Mouse (Mus musculus) yolk sac, embryonic 10.5 days (tissue): Measurements from ENCODE around the gene Plekhg4.

Experiments
- DNase-seq: peaks from one replicate; pipeline ENCODE4 v3.0.0-alpha.2; 2017; ENCODE audit warnings: low spot score

The Plekhg4 gene

DNA sequence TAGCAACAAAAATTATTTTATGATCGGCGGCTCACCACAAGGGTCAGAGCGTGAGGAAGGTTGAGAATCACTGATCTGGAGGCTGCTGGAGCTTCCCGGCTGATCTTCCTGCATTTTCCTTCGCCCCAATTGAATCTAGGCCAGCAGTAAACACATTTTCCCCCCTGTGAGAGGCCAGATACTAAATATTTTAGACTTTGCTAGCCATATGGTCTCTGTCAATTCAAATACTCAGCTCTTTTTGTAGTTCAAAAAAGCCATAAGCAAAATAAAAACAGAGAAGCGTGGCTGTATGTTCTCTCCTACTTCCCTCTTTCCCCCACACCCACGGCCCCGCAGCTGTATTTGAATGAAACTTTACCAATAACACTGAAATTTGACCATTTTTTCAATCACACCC is 30.4 kb downstream of the Plekhg4 start:
- DNase-seq = no peak

DNA sequence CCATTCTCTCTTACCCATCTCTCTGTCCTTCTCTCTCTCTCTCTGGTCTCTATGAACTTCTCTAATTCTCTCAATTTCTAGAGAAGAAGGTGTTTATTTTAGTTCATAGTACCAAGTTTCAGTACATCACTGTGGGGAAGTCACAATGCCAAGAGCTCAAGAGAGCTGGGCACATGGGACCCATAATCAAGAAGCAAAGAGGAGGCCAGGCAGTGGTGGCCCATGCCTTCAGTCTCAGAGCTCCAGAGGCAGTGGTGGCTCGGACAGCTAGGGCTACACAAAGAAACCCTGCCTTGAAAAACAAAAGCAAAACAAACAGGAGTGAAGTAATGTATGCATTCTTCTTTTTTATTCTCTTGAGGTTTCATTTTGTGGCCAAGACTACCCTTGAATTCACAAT is 31.4 kb downstream of the Plekhg4 start:
- DNase-seq = no peak

DNA sequence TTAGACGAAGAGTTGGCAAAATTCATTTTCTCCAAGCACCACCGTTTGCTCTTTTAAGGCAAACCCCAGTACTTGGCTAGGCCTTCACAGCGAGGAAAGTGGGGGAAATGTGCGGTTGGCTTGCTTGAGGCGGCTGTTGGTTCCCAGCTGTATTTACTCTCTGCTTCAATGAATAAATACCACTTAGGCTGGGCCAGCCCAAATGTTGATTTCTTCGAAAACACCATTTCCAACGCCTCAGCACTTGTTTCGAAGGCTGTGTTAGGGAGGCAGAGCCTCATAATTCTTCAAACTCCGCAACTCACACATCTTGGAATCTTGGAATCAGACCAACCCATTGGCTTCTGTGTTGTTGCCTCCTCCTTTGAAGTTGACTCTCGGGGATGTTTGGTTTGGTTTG is 33.3 kb downstream of the Plekhg4 start:
- DNase-seq = no peak

DNA sequence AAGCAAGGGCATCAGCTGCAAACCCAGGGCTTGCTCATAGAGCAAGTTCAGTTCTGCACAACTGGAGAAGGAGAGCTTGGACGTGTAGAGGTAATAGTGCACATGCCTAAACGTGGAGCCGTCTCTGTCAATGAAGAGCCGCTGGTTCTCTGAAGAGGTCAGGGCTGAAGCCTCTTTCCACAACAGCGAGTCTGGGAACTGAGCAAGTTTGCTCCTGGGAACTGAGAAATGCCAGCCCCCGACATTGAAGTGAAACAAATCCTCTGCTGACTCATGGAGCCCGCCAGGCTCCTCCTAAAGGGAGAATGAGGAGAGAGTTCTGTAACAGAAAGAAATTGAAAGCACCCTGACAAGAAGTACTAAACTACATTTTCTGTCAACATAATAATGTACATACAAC is 35.3 kb downstream of the Plekhg4 start:
- DNase-seq = no peak

DNA sequence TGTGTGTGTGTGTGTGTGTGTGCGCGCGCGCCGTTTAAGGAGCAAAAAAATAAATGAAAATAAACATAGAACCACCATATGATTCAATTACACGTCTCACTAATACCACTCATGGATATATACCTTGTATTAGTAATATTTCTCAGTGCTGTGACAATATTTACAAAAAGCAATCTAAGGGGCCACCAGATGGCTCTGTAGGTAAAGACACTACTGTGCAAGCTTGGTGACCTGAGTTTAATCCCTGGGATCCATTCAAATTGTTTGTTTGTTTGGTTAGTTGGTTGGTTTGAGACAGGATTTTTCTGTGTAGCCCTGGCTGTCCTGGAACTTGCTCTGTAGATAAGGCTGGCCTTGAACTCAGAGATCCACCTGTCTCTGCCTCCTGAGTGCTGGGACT is 36.9 kb downstream of the Plekhg4 start:
- no peak for DNase-seq

DNA sequence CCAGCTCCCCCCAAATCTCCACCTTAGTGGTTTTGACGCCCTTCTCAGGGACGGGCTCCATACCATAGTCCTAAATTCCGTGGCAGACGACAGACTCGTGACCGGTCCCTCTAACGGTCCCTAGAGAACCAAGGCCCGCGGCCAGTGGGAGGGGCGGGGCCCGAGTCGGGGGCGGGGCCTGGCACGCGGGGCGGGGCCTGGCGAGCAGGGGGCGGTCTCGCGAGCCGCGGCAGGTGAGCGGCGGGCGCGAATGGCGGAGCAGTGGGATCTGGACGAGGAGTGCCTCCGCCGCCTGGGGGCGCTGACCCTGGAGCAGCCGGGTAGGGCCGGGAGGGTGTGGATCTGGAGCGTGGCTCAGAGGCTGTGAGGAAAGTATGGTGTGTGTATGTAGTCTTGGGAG is 40.3 kb downstream of the Plekhg4 start, which contains the start of the genes Kctd19 and Lrrc36:
Gene Kctd19 (minus strand): TSS at position 112 of the 400 bp plus-strand sequence.
Gene Lrrc36 (plus strand): TSS at position 181 of the 400 bp plus-strand sequence.
- DNase-seq = peak; percentile 44

DNA sequence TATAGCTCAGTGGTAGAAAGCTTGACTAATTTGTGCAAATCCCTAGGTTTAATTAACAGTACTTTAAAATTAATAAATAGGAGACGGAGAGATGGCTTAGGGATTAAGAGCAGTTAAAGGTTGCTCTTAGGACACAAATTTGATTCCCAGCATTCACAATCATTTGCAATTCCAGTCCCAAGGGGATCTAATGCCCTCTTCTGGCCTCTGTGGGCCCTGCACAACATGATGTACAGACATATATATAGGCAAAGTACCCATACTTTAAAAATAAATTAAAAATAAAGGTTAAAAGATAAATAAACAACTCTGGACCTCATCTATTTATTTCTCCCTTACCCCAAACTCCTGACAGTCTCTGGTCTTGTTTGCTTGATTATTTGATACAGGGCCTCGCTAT is 45.9 kb downstream of the Plekhg4 start:
- no peak for DNase-seq

DNA sequence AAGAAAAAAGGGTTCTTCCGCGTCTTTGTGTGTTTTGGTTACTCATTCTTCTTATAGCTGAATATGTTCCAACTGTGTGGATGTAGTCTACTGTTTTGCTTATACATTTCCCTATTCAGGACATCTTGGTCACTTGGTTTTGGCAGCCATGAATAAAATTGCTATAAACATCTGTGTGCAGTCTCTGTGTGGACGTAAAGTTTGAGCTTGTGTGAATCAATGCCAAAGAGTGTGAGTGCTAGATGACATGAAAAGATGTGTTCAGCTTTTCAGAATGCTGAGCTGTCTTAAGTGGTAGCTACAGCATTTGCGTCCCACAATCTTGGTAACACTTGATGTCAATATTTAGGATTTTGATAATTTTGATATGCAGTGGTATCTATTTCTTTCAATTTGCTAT is 46.7 kb downstream of the Plekhg4 start:
- DNase-seq = no peak

DNA sequence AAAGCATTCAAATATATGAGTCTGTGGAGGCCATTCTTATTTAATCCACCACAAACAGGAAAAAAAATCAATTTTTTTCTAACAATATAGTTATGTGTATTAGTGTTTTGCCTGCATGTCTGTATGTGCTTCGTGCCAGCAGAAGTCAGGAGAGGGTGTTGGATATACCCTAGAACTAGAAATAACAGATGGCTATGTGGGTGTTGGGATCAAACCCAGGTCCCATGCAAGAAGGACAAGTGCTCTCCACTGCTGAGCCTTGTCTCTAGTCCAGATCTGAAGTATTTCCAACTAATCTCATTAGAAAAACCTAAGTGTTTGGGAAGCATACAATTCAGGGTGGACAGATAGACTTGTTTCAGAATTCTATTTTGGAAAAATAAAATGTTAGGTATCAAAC is 48.9 kb downstream of the Plekhg4 start:
- DNase-seq = no peak

DNA sequence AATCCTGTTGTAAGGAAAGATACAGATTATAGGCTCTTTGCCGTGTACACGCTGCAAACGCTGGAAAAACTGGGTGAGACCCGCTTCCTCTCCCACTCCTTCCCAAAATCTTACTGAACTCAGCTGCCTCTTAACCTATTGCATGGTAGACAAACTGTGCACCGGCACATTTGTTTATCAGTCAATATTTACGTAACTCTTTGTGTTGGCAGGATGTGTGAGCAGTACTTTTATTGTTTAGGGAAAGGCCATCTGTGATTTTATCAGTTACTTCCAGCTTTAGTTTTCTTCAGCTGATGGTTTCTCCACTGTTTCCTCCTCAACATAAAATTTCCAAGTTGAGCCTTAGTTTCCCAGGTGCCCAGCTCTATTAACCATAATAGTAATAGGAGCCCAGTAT is 53.8 kb downstream of the Plekhg4 start:
- DNase-seq = no peak

DNA sequence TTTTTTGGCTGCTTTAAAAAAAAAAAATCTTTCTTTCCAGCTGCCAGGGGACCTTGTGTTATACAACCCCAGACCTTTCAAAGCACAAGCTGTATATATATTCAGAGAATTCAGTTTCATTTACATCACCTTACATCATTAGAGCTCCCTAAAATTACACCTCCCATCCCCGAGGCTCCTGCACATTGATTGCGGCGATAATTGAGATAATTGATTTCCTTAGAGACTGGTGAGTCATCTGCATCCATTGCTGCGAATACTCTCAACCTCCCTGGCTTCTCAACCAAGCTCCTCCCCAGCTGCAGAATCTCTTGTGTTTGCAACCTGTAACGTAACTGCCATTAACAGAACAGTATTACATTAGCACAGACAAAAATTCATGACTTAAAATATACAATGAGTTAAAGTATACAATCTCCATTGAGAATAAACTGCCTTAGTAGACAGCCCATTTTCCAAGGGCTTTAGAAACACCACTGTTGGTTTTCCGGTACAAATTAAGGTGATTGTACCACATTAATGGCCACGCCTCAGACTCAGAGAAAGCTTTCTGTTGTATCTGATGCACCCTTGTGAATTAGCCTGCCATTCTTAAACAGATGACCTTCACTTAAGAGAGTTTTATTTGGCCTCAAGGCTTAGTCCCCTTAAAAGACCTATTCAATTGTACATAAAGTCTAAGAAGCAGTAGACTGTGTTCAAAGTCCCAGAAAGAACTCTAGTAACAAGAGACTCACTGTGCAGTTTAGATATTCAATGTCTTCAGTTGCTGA is 58.9 kb downstream of the Plekhg4 start:
- no peak for DNase-seq
